Mouse (Mus musculus) cerebellum, adult 11-12 months (tissue): ENCODE results near the gene Pla2g2c.

Experiments
- DNase-seq: peaks from one replicate; pipeline ENCODE4 v3.0.0; 2022

Gene Pla2g2c

GRCm38 (mm10) chr4:138754432-138754831 lies 29.8 kb downstream of the Pla2g2c start:
- no peak for DNase-seq

- no peak for DNase-seq
These were observed 30.8 kb downstream of the Pla2g2c start for GRCm38 (mm10) chr4:138755439-138755838.

- no peak for DNase-seq
These were observed 31.4 kb downstream of the Pla2g2c start for GRCm38 (mm10) chr4:138755983-138756382.

- no peak for DNase-seq
These were observed 32.8 kb downstream of the Pla2g2c start, which contains the start of gene Pla2g2f for GRCm38 (mm10) chr4:138757416-138757815. Pla2g2f (minus strand) TSS chr4:138757626.

GRCm38 (mm10) chr4:138762266-138762665 lies 37.7 kb downstream of the Pla2g2c start:
- no peak for DNase-seq

GRCm38 (mm10) chr4:138771970-138772369 lies 47.4 kb downstream of the Pla2g2c start:
- DNase-seq, result no peak

GRCm38 (mm10) chr4:138772386-138772785 lies 47.8 kb downstream of the Pla2g2c start:
- DNase-seq, result no peak

GRCm38 (mm10) chr4:138775435-138775834 lies 50.8 kb downstream of the Pla2g2c start, which contains the start of gene Pla2g2d:
Pla2g2d (plus strand) TSS chr4:138775735.
- DNase-seq, result no peak

- no peak for DNase-seq
These were observed 53.1 kb downstream of the Pla2g2c start for GRCm38 (mm10) chr4:138777417-138778407.

GRCm38 (mm10) chr4:138780300-138780699 lies 55.7 kb downstream of the Pla2g2c start:
- DNase-seq, result no peak

- no peak for DNase-seq
These were observed 57.5 kb downstream of the Pla2g2c start for GRCm38 (mm10) chr4:138782098-138782497.

GRCm38 (mm10) chr4:138785721-138786120 lies 61.1 kb downstream of the Pla2g2c start:
- DNase-seq, result no peak

- DNase-seq, result no peak
These were observed 61.5 kb downstream of the Pla2g2c start for GRCm38 (mm10) chr4:138786141-138786540.

- DNase-seq, result no peak
These were observed 63.8 kb downstream of the Pla2g2c start for GRCm38 (mm10) chr4:138788381-138788780.

- DNase-seq, result no peak
These were observed 66.9 kb downstream of the Pla2g2c start for GRCm38 (mm10) chr4:138791452-138791851.

GRCm38 (mm10) chr4:138792599-138792998 lies 68.0 kb downstream of the Pla2g2c start:
- no peak for DNase-seq

- peak; percentile 9 for DNase-seq
These were observed 68.7 kb downstream of the Pla2g2c start for GRCm38 (mm10) chr4:138793276-138793675.

GRCm38 (mm10) chr4:138794344-138794743 lies 69.8 kb downstream of the Pla2g2c start:
- DNase-seq, result no peak
